Mouse (Mus musculus): ENCODE measurements around the gene Rnf149.

DNA sequence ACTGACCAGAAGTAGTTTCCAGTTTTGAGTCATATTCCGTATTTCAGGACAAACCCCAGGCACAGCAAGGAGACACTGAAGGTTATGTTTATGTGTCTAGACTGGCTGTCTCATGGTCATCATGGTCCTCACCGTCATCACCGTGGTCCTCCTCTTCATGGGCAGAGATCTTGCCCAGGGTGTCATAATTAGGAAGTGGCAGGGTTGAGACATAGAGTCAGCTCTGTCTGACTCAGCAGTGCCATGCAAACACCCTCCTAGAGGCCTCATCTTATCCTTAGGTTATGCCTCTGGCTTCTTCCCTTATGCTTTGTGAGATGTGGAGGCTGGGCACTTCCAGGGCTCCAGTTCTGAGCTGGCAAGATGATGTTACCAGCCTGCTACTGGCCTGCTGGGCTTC, 25.3 kb upstream of the Rnf149 start:
- TF ChIP-seq CTCF (IDR thresholded peaks at IDR 0.05; ENCODE audit: borderline replicate concordance, control insufficient read depth, extremely low read depth, insufficient read depth, low read length, poor library complexity): no peak
- no peak for TF ChIP-seq POLR2A (IDR thresholded peaks at IDR 0.05; ENCODE audit: control insufficient read depth, extremely low read depth, insufficient read depth, low read length, poor library complexity)
